Mouse (Mus musculus) neutrophil, adult 65 days (primary cell): Measurements from ENCODE around the gene Cnr1. TPM values are rescaled to one million over a fixed set of nuclear protein-coding genes. Genes with fewer than 3 reads are reported as not detected.

Experiments
- total RNA-seq: library from RNA; stranded (reverse); gene quantifications from 2 replicates; pipeline ENCODE4 v1.2.4, GENCODE M21; 2023

Gene Cnr1
- not detected in 2 replicates for total RNA-seq

DNA sequence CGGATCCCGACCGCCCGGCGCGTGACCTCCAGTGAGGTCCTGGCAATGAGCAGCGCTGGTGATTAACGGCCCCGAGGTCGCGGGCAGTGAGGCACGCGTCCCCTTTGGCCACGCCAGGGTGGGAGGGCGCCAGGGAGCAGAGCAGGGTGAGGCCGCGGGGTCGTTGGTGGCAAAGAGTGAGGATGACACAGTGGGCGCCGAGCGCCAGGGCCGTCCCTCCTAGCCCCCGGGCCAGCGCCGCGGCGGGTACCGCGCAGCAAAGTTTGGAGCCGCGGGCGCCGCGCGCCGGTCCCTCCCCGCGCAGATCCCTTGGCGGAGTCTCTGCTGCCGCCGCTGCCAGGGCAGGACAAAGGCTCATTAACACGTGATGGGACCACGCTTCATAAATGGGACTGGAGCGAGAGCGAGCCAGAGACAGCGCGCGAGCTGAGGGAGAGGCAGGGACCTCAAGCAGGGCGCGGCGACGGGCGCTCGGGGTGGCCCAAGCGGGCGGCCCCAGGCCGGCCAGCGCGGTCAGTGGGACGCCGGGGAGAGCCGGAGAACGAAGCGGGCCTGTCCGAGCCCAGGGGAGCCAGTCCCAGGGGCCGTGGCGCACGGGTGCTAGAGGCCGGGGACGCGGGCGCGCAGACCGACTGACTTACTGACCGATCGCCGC lies at the start of gene Cnr1:
Cnr1 (plus strand) TSS at position 360 of the 655 bp plus-strand sequence.

Other genes with a start within 250 kb of the Cnr1 start
- gene Spaca1, start 125.6 kb downstream of the Cnr1 start, total RNA-seq, result not detected in 2 replicates